In the genomic region with DNA sequence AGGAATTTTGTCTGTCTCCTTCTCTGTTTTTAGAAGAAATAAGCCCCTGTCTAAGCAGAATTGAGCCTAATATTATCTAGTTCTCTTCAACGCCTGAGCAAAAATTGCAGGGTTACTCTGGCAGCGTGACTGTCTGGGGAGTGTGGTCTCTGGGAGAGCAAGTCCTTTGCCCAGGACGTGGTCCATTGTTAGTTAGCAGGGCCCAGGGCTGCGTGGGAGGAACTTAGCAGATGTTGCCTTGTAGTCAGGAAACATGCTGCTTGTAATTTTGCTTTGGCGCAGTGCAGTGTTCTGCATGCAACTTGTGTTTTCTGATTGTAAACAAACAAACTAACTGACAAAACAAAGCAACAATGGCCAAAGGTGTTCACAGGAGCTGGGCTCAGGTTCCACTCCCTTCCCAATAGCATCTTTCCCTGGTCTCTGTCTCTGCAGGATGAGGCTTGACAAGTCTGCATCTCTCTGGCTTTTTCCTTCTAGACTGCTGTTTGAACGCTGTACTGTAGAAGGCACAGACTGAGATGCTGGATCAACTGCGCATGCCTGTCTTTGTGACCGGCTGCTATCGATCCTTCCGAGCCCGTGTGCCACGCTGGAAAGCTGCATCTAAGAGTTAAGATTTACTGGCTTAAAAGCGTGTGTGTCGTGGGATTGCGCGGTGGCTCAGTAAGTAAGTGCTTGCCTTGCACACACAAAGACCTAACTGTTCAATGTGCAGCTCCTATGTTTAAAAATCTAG, we compare ENCODE assay signal across 11 mouse cellular contexts.
A peak's percentile ranks its signal among the peaks of the same experiment; 100 is the strongest.
DNase-seq lines count a peak whose midpoint lies in the region; ATAC-seq and TF ChIP-seq lines count a peak whose summit lies in the region.
"Had no signal": no experiment of that assay in that cellular context is flagged by ENCODE, and none has a peak within 500 bp of the region (broad histone marks: within the 10 kb centered on the region; RNA-seq: fewer than 3 reads in every experiment).

No protein-coding gene starts in this region.

- WGBS in heart, embryonic 12.5 days = 72% methylated on average over 16 of the region's 16 CpGs
- WGBS in lung, embryonic 14.5 days = 66% methylated on average over 16 of the region's 16 CpGs
- WGBS in embryonic facial prominence, embryonic 11.5 days = 65% methylated on average over 16 of the region's 16 CpGs
- 61% methylated on average over 16 of the region's 16 CpGs for WGBS in limb, embryonic 12.5 days

- H3K36me3 ChIP-seq in heart, embryonic 12.5 days = no peaks in the 10 kb centered on the region
- H3K36me3 ChIP-seq in lung, embryonic 14.5 days (ENCODE audit: insufficient read depth) = no peaks in the 10 kb centered on the region
- no peaks in the 10 kb centered on the region for H3K36me3 ChIP-seq in embryonic facial prominence, embryonic 11.5 days (replicated peaks; ENCODE audit: control insufficient read depth, insufficient read depth, low read depth, low read length)
- H3K36me3 ChIP-seq in limb, embryonic 12.5 days = no peaks in the 10 kb centered on the region
- H3K36me3 ChIP-seq: hindbrain, embryonic 12.5 days had no signal

- DNase-seq in heart, postnatal 36 days = peak; percentile 7 to 8
- DNase-seq in lung, embryonic 14.5 days = peak; percentile 30
- no peak for DNase-seq in lung, postnatal 14 days
- no peak for DNase-seq in embryonic facial prominence, embryonic 11.5 days (ENCODE audit: low spot score)
- DNase-seq in cerebellum, postnatal 36 days = no peak
- DNase-seq in adrenal gland, postnatal 10 days = no peak
- DNase-seq: layer of hippocampus, adult 9-11 months had no signal

- no peak for TF ChIP-seq CTCF in lung, embryonic 14.5 days (IDR thresholded peaks at IDR 0.05; ENCODE audit: low read depth)

- H3K4me2 ChIP-seq in heart, embryonic 12.5 days = no peak overlapping the region
- no peak overlapping the region for H3K4me2 ChIP-seq in lung, embryonic 14.5 days
- H3K4me2 ChIP-seq in embryonic facial prominence, embryonic 11.5 days (ENCODE audit: low read depth, low read length) = no peak overlapping the region
- H3K4me2 ChIP-seq in limb, embryonic 12.5 days = no peak overlapping the region
- H3K4me2 ChIP-seq: hindbrain, embryonic 12.5 days; liver, embryonic 11.5 days had no signal

- intact Hi-C loops in heart, postnatal 36 days (cut with DNase I) = no loop called here

- H3K4me3 ChIP-seq in heart, embryonic 12.5 days = no peak overlapping the region
- H3K4me3 ChIP-seq in lung, embryonic 14.5 days (ENCODE audit: low read depth, low read length) = no peak overlapping the region
- no peak overlapping the region for H3K4me3 ChIP-seq in embryonic facial prominence, embryonic 11.5 days (ENCODE audit: low read depth, low read length)
- no peak overlapping the region for H3K4me3 ChIP-seq in limb, embryonic 12.5 days (replicated peaks)
- H3K4me3 ChIP-seq: hindbrain, embryonic 12.5 days had no signal

- H3K9me3 ChIP-seq in heart, embryonic 12.5 days (replicated peaks) = no peaks in the 10 kb centered on the region
- no peaks in the 10 kb centered on the region for H3K9me3 ChIP-seq in lung, embryonic 14.5 days (ENCODE audit: low read depth, low read length)
- H3K9me3 ChIP-seq in embryonic facial prominence, embryonic 11.5 days (replicated peaks; ENCODE audit: control insufficient read depth, low read length) = no peaks in the 10 kb centered on the region
- no peaks in the 10 kb centered on the region for H3K9me3 ChIP-seq in limb, embryonic 12.5 days
- H3K9me3 ChIP-seq: hindbrain, embryonic 12.5 days had no signal

- H3K9ac ChIP-seq in heart, embryonic 12.5 days = no peak overlapping the region
- H3K9ac ChIP-seq in lung, embryonic 14.5 days = no peak overlapping the region
- 0 out of 2 replicates have a peak overlapping the region, but pooled peaks have one; percentile 18 for H3K9ac ChIP-seq in embryonic facial prominence, embryonic 11.5 days (replicated peaks; ENCODE audit: low read length)
- no peak overlapping the region for H3K9ac ChIP-seq in limb, embryonic 12.5 days (replicated peaks)
- H3K9ac ChIP-seq: hindbrain, embryonic 12.5 days had no signal

- H3K27ac ChIP-seq in heart, embryonic 12.5 days (ENCODE audit: poor library complexity, severe bottlenecking) = no peak overlapping the region
- H3K27ac ChIP-seq in lung, embryonic 14.5 days (ENCODE audit: low read depth) = peak overlapping the region; percentile 47; the same call in 1 of the 2 replicates
- no peak overlapping the region for H3K27ac ChIP-seq in embryonic facial prominence, embryonic 11.5 days (replicated peaks; ENCODE audit: low read depth, low read length)
- H3K27ac ChIP-seq in limb, embryonic 12.5 days = peak overlapping the region; percentile 72
- H3K27ac ChIP-seq: hindbrain, embryonic 12.5 days had no signal

- no peaks in the 10 kb centered on the region; the same call in 1 of the 2 replicates for H3K27me3 ChIP-seq in heart, embryonic 12.5 days (replicated peaks)
- no peaks in the 10 kb centered on the region for H3K27me3 ChIP-seq in lung, embryonic 14.5 days (ENCODE audit: insufficient read depth, low read length)
- no peaks in the 10 kb centered on the region for H3K27me3 ChIP-seq in embryonic facial prominence, embryonic 11.5 days (ENCODE audit: control insufficient read depth, insufficient read depth, low read length)
- peaks cover 27% of the 10 kb centered on the region for H3K27me3 ChIP-seq in limb, embryonic 12.5 days
- H3K27me3 ChIP-seq: hindbrain, embryonic 12.5 days had no signal

- peaks cover 3% of the 10 kb centered on the region for H3K4me1 ChIP-seq in heart, embryonic 12.5 days (replicated peaks)
- H3K4me1 ChIP-seq in lung, embryonic 14.5 days (ENCODE audit: insufficient read depth) = peaks cover 3% of the 10 kb centered on the region; the same call in 1 of the 2 replicates
- peaks cover 4% of the 10 kb centered on the region; the same call in 1 of the 2 replicates for H3K4me1 ChIP-seq in embryonic facial prominence, embryonic 11.5 days (ENCODE audit: control insufficient read depth, insufficient read depth, low read length)
- peaks cover 69% of the 10 kb centered on the region for H3K4me1 ChIP-seq in limb, embryonic 12.5 days (replicated peaks)

- ATAC-seq in heart, embryonic 12.5 days (ENCODE audit: insufficient number of reproducible peaks, low FRiP score) = no peak
- no peak for ATAC-seq in lung, embryonic 14.5 days (ENCODE audit: insufficient read depth)
- ATAC-seq in embryonic facial prominence, embryonic 11.5 days (replicated peaks; ENCODE audit: insufficient number of reproducible peaks, low FRiP score, low TSS enrichment, low read depth) = no peak
- ATAC-seq in limb, embryonic 12.5 days (ENCODE audit: insufficient number of reproducible peaks, insufficient read depth, low FRiP score, low TSS enrichment, low read depth) = no peak

Comparison
In these comparisons a context has a peak if more than half of its experiments do, and no peak if none do; other contexts are left out.
1. DNase-seq: peak in heart, postnatal 36 days (2 of 2) and lung, embryonic 14.5 days (single experiment); none in lung, postnatal 14 days (single experiment), embryonic facial prominence, embryonic 11.5 days (single experiment), cerebellum, postnatal 36 days (0 of 2) and adrenal gland, postnatal 10 days (single experiment).
2. H3K27ac ChIP-seq: peak in lung, embryonic 14.5 days (single experiment) and limb, embryonic 12.5 days (single experiment); none in heart, embryonic 12.5 days (single experiment) and embryonic facial prominence, embryonic 11.5 days (single experiment).